Mouse (Mus musculus): Measurements from ENCODE around the gene Chn2.
A peak's percentile ranks its signal among the peaks of the same experiment; 100 is the strongest.

Gene Chn2

DNA sequence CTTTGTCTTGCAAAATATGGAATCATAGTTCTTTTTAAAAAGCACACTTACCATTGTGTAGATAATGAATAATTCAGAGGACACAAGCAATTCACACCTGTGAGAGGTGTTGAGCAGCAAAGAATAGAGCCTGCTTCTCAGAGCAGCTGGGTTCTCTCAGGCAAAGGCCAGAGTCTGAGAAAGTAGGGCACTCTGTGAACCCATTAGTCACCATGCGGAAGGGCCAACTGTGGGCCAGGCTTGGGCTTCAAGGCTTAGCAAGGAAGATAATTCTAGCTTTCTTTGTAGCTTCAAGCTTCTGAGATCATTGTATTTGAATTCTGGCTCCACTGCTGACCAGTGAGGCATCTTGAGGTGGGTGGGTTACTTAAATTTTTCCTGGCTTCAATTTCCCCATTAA lies 2.8 kb downstream of the Chn2 start:
- no peak for DNase-seq (ENCODE audit: low spot score in 2 of 2)

DNA sequence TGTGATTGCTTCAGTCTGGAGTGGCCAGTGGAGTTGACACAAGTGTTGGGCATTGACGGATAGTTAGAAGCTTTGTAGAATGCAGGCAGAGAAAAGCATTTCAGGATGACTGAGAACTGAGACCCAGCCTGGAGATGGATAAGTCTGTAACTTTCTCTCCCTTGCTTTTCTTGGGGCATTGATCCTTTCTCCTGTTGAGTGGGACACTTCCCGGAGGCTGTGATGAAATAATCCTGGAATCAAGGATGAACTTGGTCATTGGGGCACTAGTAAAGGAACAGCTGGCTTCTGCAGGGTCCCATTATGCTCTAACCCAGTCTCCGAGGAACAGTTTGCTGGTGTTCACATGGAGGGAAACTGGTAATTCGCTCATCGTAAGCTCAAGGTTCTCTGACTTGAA lies 4.2 kb downstream of the Chn2 start:
- DNase-seq (ENCODE audit: low spot score in 2 of 2), result no peak

DNA sequence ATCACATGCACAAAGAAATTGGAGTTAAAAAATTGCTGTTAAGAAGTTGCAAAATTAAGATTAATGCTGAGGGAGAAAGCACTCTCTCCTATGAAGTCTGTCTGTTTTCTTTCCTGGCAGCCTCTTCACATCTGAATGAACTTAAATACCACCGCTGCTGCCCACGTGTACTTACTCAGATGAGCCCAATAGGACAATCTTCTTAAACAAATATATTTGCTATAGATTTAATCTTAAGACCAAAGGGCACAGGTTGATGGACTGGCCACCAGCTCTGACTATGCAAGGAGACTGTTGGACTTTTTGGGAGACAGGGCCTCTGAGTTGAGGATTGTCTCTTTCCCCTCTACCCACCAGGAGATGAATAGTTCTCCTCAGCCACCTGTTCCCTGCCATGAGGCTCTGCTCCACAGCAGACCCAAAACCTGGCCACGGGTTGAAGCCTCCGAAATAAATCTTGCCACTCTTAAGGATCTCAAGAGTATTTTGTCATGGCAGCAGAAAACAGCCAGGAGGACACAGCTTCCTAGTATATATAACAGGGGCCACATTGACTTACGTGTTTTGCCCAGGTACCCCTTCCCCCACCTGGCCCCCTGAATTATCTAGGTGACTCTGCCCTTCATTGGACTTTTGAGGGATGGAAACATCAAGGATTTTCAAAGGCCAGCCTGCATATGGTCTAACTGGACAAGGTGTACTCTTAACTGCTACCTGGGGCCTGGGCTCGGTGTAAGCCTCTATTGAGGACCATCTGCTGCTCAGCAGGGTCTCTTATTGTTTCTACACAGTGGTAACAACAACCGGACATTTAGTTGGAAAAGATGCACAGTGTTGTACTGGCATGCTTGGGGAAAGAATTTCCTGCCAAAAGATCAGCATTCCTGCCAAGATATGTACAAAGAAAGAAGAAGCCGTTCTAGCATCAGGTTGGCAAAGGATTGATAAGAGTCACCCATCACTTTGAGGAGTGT lies 6.7 kb downstream of the Chn2 start:
- DNase-seq (ENCODE audit: low spot score in 2 of 2), result no peak

DNA sequence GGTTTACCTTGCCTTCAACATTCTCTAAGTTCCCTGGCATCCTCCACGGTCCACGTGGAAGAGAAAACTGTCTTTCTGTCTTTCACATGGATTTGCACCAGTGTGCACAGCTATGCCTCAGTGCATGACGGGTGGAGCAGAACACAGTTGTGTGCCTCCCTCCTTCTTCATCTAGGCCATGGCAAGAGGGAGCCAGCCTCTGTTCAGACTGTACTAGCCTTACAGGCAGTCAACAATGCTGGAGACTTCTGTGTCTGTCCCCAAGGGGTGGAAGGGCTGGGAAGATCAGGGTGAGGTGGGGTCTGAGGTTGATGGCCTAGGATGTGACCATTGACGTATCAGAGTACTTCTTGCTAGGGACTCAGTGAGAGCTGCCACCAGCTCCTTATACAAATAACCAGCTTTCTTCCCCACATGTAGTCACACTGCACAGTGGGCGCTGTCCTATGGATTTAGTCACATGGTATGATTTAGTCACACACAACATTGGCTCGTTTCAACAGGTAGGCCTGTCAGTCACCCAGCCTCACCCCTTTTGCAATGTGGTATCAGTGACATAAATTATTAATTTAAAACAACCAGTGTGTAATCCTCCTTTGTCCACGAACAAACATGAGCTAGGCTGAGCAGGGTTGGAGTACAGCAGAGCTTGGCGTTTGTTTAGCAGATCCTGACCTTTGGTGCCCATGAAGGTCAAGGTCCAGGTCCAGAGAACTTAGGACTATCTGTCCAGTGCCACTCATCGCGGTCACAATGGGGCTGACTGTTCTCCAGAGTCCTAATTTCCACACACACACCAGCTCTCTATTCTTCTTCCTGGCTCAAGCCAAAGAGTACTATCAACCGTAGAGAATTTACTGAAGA lies 7.8 kb downstream of the Chn2 start:
- DNase-seq (ENCODE audit: low spot score in 2 of 2), result no peak

DNA sequence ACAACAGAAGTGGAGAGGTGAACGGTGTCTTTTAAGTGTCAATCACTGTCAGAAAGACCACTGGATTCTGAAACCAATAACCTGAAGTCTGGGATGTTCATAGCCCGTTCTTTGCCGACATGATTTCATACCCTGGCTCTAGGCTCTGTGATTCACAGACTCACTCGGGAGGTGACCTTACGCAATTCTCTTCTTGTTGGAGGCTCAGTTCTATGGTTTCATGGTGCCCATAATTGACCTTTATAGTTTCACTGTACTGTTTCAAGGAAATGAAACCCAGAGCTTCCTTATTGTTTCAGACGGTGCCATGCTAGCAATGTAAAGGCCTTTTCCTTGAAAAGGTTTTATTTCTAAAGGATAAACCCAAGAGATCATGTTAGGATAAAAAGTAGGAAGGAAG lies 9.4 kb downstream of the Chn2 start:
- DNase-seq (ENCODE audit: low spot score in 2 of 2), result no peak

DNA sequence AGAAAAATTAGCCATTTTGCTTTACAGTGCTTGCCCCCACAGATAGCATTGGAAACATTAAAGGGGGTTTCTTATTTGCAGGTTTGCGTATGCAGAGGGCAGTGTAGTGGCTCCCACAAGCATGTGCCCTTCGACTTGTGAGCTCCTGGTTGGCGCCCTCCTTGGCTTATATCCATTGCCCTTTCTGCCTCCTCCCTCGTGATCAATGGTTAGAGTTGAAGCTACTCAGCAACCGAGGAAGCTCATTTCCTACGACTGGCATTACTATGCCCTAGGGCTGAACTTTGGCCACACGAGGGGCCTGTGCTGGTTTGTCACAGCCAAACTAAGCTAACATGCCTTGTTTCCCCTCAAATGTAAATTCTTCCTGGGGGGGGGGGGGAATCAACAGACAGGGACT lies 11.8 kb downstream of the Chn2 start:
- DNase-seq (ENCODE audit: low spot score in 2 of 2), result no peak

DNA sequence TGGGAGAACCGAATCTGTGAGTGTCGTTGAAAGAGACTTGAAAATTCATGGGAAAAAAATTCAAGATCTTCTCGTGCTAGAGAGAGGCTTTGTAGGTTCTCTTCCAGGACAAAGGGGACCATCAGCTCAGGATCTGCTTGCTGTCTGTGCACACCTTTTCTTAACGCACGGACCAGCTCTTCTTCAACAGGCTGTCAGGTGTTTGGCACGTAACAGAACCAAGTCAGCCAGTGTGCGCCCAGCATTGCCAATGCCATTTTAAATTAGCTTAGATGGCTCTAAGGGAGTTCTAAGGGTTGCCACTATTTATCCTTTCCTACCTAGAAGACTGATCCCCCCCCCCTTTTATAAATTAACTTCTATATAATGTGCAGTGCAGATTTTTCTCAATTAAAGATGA lies 12.8 kb downstream of the Chn2 start:
- DNase-seq (ENCODE audit: low spot score in 2 of 2), result no peak

DNA sequence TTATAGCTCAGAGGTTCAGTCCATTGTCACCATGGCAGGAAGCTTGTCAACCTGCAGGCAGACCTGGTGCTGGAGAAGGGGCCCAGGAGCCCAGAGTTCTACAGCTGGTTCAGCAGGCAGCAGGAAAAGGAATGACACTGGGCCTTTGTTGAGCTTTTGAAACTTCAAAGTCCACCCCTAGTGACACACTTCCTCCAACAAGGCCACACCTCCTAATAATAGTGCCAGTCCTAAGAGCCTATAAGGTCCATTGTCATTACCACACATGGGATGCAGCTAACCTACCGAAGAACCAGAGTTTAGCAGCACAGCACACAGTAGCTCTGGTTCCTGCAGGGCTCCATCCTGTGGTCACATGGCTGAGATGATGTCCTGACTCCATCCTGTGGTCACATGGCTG lies 13.3 kb downstream of the Chn2 start:
- no peak for DNase-seq (ENCODE audit: low spot score in 2 of 2)

DNA sequence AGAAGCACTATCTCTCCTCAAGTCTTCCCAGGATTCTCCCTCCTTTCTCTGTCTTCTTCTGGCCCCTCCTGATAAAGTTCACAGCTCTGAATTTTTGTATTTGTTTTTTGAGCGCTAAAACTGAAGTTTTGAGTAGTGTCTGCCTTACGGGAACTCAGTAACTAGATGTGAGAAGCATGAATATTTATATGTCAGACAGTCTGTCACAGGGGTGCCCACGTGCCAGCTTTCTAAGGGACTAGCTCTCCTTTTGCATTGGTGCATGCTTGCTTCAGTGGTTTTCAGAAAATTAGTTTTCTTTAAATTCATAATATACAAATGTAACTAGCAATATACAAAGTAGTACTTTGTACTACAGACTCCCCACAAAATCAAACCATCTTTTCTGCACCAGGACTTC lies 14.0 kb downstream of the Chn2 start:
- DNase-seq (ENCODE audit: low spot score in 2 of 2), result peak in 1 of 2 experiments; percentile 39

DNA sequence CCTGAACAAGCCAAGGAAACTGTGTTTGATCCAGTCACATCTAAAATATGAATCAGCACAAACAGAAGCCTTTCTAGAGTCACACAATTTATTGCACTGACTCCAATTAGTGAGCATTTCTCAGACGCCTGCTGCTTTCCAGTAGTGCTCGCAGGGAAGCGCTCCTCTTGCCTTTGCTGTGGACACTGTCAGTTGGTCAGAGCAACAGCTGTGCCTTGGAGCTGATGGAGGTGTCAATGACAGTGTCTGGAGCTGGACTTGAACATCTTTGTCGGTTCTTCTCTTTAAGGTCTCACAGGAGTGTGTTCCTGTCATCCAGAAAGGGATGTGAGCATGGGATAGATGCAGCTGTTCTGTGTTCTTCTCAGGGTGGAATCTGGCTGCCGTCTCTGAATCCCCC lies 16.0 kb downstream of the Chn2 start:
- no peak for DNase-seq (ENCODE audit: low spot score in 2 of 2)

DNA sequence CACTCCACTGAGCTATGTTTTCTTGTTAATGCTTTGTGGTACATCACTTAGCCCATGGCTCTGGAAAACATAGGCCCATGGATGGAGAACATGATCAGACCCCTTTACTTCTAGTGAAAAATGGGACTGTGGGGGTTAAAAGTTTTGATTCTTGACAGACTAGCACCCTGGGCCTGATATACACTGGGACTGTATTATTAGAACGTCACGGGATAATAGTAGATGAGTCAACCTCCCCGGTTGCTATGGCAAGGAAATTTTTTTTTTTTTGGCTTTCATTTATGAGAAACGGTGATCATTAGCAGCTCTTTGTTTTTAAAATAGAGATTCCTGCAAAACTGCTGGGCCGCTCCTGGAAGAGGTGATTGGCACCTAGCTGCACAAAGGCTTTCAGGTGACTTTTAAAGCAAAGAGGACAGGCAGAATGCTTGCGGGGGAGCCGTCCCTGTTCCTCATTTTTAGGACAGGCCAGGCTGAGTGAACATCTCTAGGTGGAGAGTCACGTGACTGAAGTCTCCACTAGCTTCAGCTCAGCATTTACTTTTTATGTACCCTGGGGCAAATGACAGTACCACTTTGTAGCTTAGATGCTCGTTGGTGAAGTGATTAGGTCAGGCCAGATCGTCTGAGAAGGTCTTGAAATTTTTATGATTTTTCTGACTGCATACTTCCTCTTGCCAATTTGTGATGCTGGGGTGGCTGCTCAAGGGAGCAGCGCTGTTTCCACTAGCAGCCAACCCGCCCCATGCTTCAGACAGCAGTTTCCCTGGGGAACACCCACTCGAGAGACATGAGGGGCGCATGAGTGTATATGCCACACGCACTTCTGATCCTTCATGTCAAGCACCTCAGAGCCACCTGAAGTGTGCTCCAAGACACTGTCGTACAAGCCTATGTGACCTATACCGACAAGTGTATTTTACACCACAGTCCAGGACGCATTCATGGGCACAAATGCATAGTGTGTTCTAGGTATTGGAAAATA lies 17.5 kb downstream of the Chn2 start:
- DNase-seq (ENCODE audit: low spot score in 2 of 2), result peak in 1 of 2 experiments; percentile 18

DNA sequence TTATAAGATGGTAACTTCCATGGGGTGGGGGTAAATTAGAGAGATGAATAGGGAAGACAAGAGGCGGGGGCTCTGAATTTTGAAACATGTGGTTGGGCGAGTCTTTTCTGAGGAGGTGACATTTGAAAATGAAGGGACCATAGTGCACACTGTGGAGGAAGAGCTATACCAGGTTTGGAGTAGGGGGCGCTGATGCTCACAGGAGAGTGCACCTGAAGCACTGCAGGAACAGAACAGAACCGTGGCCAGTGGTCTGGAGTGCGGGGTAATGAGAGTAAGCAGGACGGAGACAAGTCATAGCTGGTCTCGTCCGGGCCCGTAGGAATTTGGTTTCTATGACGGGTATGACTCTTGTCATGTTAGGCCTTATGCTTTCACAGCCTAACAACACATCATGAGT lies 18.3 kb downstream of the Chn2 start:
- DNase-seq (ENCODE audit: low spot score in 2 of 2), result no peak

DNA sequence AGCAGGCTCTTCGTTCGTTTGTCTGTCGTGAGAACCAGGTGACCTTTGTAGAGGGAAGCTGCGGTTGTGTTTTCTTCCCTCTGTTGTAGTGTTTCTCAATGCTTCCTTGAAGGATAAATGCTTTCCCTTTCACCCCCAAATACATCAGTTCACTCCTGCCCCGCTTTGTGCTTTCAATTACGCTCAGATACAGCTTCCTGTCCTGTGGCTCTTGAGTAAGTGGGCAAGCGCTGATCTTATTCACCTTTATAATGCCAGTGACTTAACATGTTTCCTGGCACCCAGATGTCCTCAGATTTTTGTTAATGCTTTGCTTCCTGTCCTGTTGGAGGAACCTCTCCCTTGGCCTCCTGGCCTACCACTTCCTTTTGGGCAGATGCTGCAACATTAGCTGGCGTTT lies 19.5 kb downstream of the Chn2 start:
- no peak for DNase-seq (ENCODE audit: low spot score in 2 of 2)

DNA sequence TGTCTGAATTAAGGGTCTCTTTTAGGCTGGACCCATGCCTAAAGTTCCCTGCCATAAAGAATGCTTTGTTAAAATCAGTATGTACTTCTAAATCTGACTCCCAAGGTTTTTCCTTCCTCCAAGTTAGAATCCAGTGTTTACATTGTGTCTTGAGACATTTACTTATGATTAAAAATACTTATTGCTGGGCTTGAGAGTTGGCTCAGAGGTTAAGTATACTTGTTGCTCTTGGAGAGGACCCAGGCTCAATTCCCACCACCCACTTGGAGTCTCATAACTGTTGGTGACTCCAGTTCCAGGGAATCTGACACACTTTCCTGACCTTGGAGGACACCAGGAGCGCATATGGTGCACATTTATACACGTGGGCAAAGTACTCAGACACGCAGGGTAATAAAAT lies 20.9 kb downstream of the Chn2 start:
- no peak for DNase-seq (ENCODE audit: low spot score in 2 of 2)

DNA sequence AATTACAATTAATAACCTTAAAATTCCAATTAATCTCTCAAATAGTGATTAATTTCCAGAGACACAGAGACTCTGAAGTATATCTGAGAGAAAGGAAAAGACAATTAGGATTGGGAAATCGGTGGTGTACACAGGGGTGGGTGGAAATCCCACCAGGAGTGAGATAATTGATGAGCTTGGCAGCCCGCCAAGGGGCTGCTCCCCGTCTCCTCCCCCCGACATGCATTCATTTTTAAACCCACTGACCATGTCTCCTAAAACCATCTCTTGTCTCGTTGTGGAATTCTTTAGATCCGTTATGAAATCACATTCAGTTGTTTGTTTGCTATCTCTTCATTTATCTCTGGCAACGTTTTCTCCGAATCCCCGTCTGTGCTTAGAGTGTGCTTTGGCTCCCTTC lies 22.0 kb downstream of the Chn2 start:
- no peak for DNase-seq (ENCODE audit: low spot score in 2 of 2)

DNA sequence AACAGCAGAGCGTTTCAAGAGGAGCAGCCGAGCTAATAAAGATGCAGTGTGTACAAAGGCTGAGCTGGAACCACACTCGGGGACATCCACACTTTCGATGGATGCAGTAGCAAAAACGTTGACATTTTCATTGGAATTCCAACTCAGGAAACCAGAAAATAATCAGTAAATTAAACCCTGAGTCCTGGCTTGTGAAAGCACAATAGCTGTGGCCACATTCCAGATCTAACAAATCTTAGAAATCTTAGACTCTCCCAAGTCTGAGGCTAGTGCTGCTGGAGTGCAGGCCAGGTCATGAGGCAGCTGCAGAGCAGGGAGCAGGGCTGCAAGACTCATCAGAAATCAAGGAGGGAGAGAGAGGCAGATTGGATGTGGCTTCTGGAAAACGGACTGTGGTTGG lies 24.5 kb downstream of the Chn2 start:
- DNase-seq (ENCODE audit: low spot score in 2 of 2), result no peak

DNA sequence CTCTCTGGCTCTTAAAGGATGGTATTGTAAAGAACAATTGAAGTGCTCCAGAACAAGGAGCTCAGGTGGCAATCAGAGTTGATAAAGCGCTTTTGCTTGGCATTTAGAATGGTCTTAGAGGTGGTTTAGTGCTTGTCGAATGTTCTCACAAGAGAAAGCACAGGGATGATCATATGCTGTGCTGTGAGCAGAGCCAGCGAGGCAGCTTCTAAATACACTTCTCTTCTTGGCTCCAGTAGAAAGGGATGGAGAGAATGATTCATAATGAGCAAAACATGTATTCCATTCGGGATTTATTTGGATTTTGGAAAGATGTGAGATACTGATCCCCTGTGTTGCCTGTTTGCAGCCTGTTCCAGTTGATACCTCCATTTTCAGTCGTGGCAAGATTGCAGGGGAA lies 28.0 kb downstream of the Chn2 start:
- DNase-seq (ENCODE audit: low spot score in 2 of 2), result no peak

DNA sequence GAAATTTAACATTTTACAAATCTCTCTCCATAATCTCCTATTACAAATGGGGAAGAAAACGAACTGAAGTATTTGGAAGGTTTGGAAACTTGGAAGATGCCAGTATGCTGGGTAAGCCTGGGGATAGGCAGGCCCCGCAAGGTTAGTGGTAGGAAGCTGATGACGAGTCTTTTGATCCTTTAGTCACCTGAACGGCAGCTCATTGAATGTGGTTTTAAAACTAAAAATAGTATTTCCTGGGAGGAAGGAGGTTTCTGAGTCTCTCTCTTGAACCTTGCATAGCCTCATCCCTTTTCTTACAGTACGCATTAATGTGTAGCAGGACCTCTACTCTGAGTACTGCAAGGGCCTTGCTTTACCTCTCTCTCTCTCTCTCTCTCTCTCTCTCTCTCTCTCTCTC lies 29.5 kb downstream of the Chn2 start:
- DNase-seq (ENCODE audit: low spot score in 2 of 2), result no peak

DNA sequence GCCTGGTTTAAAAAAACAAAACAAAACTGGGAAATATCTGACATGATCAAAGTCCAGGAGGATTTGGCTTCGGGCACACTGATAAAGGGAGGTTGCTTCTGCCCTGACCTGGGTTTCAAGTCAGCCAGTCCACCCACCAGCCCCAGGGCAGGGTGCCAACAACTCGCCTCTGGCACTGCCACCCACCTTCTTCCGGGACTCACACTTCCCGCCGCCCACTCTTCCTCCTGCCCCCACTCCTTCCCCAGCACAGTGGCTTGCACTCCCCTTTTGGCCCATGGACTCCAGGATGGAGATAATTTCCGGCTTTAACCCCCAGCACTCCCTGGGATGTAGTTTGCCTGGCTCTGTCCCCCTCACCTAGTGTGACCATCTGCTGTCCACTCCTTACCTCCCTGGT lies 31.4 kb downstream of the Chn2 start:
- peak in 1 of 2 experiments; percentile 31 for DNase-seq (ENCODE audit: low spot score in 2 of 2)

DNA sequence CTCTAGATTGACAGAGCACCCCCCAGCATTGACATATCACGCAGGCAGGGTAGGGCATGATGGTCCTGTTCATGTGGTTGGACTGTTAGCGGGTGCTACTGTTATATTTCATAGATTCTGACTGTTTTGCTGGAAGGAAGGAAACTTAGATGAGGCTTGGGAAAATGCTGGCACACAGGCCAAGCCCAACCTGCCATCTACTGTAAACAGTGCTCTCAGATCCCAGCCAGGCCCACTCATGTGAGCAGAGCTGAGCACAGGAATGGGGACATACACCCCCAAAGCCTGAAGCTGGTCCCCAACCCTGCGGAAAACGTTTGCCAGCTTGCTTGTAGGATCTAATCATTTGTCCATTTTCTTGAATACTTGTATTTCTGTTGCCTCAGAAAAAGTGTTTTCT lies 32.1 kb downstream of the Chn2 start:
- DNase-seq (ENCODE audit: low spot score in 2 of 2), result no peak

DNA sequence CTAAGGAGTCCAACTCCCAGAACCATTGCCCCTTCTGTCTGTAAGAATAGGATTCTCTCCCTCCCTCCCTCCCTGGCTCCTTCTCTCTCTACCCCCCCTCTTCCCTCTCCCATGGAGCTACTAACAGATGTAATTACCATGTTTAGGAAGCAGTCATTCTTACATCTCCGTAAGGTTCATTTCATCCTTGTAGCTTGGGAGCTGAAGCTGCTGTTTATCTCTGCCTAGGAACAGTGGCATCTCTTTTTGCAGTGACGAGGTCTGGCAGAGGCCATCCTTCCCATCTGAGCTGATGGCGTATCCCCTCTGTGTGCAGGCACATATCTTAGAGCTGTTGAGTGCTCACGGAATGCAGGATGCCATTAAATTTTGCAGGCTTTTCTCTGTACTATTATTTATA lies 35.1 kb downstream of the Chn2 start:
- DNase-seq (ENCODE audit: low spot score in 2 of 2), result no peak

DNA sequence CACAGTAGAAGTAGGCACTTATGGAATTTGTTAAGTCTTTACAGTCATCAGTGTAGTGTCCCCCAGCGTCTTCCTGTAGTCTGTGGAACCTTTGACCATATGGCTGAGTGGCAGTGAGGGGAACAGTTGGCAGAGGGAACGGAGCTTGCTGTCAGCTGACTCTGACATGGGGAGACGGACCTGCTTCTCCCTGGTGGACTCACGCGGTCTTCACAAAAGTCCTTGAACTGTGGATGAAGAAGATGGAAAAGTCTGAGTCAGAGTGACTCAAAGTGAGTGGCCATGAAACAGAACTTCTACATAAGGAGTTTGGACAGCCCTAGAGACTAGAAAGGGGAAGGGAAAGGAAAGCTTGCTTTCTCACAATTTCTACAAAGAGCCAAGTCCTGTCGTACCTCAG lies 36.1 kb downstream of the Chn2 start:
- DNase-seq (ENCODE audit: low spot score in 2 of 2), result no peak

All from right cerebral cortex, adult 2 months (tissue).